ENCODE assay signal across 9 mouse cellular contexts in the genomic region with DNA sequence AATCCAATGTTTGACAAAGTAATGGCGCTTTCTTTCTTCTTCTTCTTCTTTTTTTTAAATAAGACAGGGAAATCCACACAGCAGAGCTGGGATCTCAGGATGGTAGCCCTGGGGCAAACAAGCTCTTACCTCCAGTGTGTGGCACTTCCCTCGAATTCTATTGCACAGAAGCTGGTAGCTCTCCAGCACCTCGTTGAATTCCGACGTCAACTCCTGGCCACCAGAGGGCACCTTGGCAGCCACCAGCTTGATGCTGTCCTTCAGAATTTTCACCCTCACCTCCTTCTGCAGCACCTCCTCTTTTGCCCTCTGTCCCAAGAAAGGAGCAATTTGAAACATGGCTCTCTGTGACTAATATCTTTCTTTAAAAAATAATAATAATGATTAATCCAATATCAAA.
DNase-seq lines count a peak whose midpoint lies in the region; ATAC-seq and TF ChIP-seq lines count a peak whose summit lies in the region.
"Had no signal": no experiment of that assay in that cellular context is flagged by ENCODE, and none has a peak within 500 bp of the region (broad histone marks: within the 10 kb centered on the region; RNA-seq: fewer than 3 reads in every experiment).

No protein-coding gene starts in this region.

- H3K27me3 ChIP-seq in kidney, embryonic 14.5 days (ENCODE audit: control insufficient read depth, insufficient read depth, low read length): no peaks in the 10 kb centered on the region
- H3K27me3 ChIP-seq in forebrain, postnatal 0 days (ENCODE audit: insufficient read depth, low read length): no peaks in the 10 kb centered on the region
- H3K27me3 ChIP-seq in midbrain, embryonic 16.5 days (ENCODE audit: control insufficient read depth, insufficient read depth, low read depth, low read length): no peaks in the 10 kb centered on the region
- H3K27me3 ChIP-seq in splenic B cell, adult 2 months (ENCODE audit: control insufficient read depth, insufficient read depth, low read length, poor library complexity, severe bottlenecking): no peaks in the 10 kb centered on the region
- H3K27me3 ChIP-seq: midbrain, embryonic 12.5 days had no signal

- peak; percentile 69 for DNase-seq in kidney, adult 11 months
- DNase-seq in cerebellum, adult 11-12 months: peak; percentile 79
- DNase-seq in forebrain, postnatal 0 days: peak; percentile 67
- peak; percentile 21 to 64 for DNase-seq in left cerebral cortex, postnatal 10 days (ENCODE audit: extremely low spot score in 1 of 2, low spot score in 2 of 2)
- DNase-seq in splenic B cell, adult 2 months (ENCODE audit: low read depth, low spot score): peak; percentile 75

- no peak overlapping the region for H3K9ac ChIP-seq in kidney, embryonic 14.5 days (ENCODE audit: low read depth, low read length)
- H3K9ac ChIP-seq in forebrain, postnatal 0 days: no peak overlapping the region
- H3K9ac ChIP-seq in midbrain, embryonic 16.5 days (ENCODE audit: low read depth, low read length): no peak overlapping the region
- H3K9ac ChIP-seq: midbrain, embryonic 12.5 days had no signal

- H3K4me3 ChIP-seq in kidney, embryonic 14.5 days (ENCODE audit: low read length): no peak overlapping the region
- H3K4me3 ChIP-seq in forebrain, postnatal 0 days (ENCODE audit: low read depth, low read length): no peak overlapping the region
- H3K4me3 ChIP-seq in midbrain, embryonic 16.5 days (ENCODE audit: low read depth, low read length): no peak overlapping the region
- H3K4me3 ChIP-seq: midbrain, embryonic 12.5 days had no signal

- H3K4me2 ChIP-seq in kidney, embryonic 14.5 days (replicated peaks; ENCODE audit: low read depth, low read length): no peak overlapping the region
- H3K4me2 ChIP-seq in forebrain, postnatal 0 days (ENCODE audit: low read depth): no peak overlapping the region
- no peak overlapping the region for H3K4me2 ChIP-seq in midbrain, embryonic 16.5 days (ENCODE audit: low read length)
- H3K4me2 ChIP-seq: midbrain, embryonic 12.5 days had no signal

- H3K9me3 ChIP-seq in kidney, embryonic 14.5 days (ENCODE audit: control insufficient read depth, low read length): no peaks in the 10 kb centered on the region
- H3K9me3 ChIP-seq in forebrain, postnatal 0 days (ENCODE audit: low read length): no peaks in the 10 kb centered on the region
- H3K9me3 ChIP-seq in midbrain, embryonic 16.5 days (replicated peaks; ENCODE audit: control insufficient read depth, low read length, poor library complexity, severe bottlenecking): no peaks in the 10 kb centered on the region
- H3K9me3 ChIP-seq: midbrain, embryonic 12.5 days had no signal

- intact Hi-C loops in left cerebral cortex, postnatal 10 days (cut with DNase I): loop anchor here (10.0 kb wide), 1 partner anchor 304 kb away; no protein-coding TSS in a partner anchor

- H3K27ac ChIP-seq in kidney, embryonic 14.5 days (ENCODE audit: low read depth, low read length): no peak overlapping the region
- H3K27ac ChIP-seq in forebrain, postnatal 0 days (ENCODE audit: low read depth, low read length): no peak overlapping the region
- H3K27ac ChIP-seq in midbrain, embryonic 16.5 days (ENCODE audit: low read length): no peak overlapping the region
- H3K27ac ChIP-seq: midbrain, embryonic 12.5 days had no signal

- H3K36me3 ChIP-seq in kidney, embryonic 14.5 days (ENCODE audit: control insufficient read depth, insufficient read depth, low read length): peaks cover 10% of the 10 kb centered on the region; the same call in 1 of the 2 replicates
- no peaks in the 10 kb centered on the region for H3K36me3 ChIP-seq in forebrain, postnatal 0 days (ENCODE audit: insufficient read depth)
- H3K36me3 ChIP-seq in midbrain, embryonic 16.5 days (ENCODE audit: control insufficient read depth, insufficient read depth, low read length): no peaks in the 10 kb centered on the region
- 0 out of 2 replicates have a peak, but pooled peaks cover 3% of the 10 kb centered on the region for H3K36me3 ChIP-seq in splenic B cell, adult 2 months (ENCODE audit: control insufficient read depth, insufficient read depth, low read length, poor library complexity, severe bottlenecking)
- H3K36me3 ChIP-seq: midbrain, embryonic 12.5 days had no signal

- peak; percentile 70 for TF ChIP-seq CTCF in forebrain, postnatal 0 days (IDR thresholded peaks at IDR 0.05; ENCODE audit: low read depth)

- 22% methylated on average over 5 of the region's 5 CpGs for WGBS in kidney, embryonic 14.5 days
- 19% methylated on average over 5 of the region's 5 CpGs for WGBS in forebrain, postnatal 0 days
- 25% methylated on average over 5 of the region's 5 CpGs for WGBS in midbrain, embryonic 16.5 days

- no peaks in the 10 kb centered on the region for H3K4me1 ChIP-seq in kidney, embryonic 14.5 days (ENCODE audit: control insufficient read depth, insufficient read depth, low read length)
- H3K4me1 ChIP-seq in forebrain, postnatal 0 days (ENCODE audit: insufficient read depth): no peaks in the 10 kb centered on the region
- H3K4me1 ChIP-seq in midbrain, embryonic 16.5 days (ENCODE audit: control insufficient read depth, insufficient read depth, low read length): no peaks in the 10 kb centered on the region
- H3K4me1 ChIP-seq: midbrain, embryonic 12.5 days had no signal

- no peak for ATAC-seq in kidney, embryonic 14.5 days (ENCODE audit: low FRiP score, low TSS enrichment)
- ATAC-seq in forebrain, postnatal 0 days: peak; percentile 36; the same call in 1 of the 2 replicates
- ATAC-seq in inflammation-experienced regulatory T-cells, adult 6 months: peak; percentile 52
- 0 out of 2 replicates have a peak, but pooled peaks have one; percentile 68 for ATAC-seq in midbrain, embryonic 16.5 days
